Mouse (Mus musculus) kidney, postnatal 4 days (tissue): ENCODE measurements around the gene Arhgap15.

ENCODE experiments used
- DNase-seq, 2 experiments: peaks; one replicate each; pipeline ENCODE4 v3.0.0; 2021; ENCODE audit warnings: mixed read lengths in 2 of 2

The Arhgap15 gene

DNA sequence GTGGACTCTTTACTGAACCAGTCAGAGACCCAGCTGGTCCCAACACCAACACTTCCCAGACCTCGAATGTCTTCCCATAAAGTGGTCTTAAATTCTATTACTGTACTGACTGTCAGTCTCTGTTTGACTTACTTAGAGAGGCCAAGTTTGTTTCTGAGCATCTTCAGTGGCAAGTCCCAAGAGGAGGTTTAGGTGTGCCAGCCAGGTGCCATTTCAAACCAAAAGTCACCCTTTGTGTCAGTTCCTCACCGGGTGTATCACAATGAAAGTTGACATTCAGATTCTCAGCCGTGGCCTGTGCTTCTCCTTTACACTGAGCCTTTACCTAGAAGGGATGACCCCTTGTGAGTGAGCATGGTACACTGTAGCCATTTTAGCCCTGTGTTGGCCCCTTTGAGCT is 560.5 kb downstream of the Arhgap15 start:
- DNase-seq: no peak

- DNase-seq: no peak
Observed at GRCm38 (mm10) chr2:44309556-44309955, 560.9 kb downstream of the Arhgap15 start.

- DNase-seq: no peak
Observed at GRCm38 (mm10) chr2:44310095-44310748, 561.6 kb downstream of the Arhgap15 start.

- DNase-seq: no peak
Observed at GRCm38 (mm10) chr2:44311216-44311615, 562.6 kb downstream of the Arhgap15 start.

DNA sequence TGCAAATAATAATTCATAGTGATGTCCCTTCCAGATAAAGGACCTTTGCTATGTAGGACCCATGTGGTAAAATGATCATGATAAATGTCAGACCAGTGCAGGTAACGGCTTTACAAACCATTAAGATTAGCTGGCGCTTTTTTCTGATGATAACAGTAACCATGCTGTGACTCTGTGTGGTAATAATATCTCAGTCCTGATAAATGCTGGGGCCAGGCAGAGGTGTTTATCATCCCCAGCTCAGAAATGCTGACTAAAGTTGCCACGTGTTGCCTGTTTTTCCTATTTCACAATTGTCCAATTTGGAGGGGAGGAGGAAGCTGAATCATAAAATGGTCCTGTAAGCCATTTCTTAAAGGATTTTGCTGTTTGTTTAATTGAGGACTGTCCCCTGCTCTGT is 564.9 kb downstream of the Arhgap15 start:
- DNase-seq: no peak

- peak; percentile 49 to 68 for DNase-seq
Observed at GRCm38 (mm10) chr2:44318436-44318835, 569.8 kb downstream of the Arhgap15 start.

DNA sequence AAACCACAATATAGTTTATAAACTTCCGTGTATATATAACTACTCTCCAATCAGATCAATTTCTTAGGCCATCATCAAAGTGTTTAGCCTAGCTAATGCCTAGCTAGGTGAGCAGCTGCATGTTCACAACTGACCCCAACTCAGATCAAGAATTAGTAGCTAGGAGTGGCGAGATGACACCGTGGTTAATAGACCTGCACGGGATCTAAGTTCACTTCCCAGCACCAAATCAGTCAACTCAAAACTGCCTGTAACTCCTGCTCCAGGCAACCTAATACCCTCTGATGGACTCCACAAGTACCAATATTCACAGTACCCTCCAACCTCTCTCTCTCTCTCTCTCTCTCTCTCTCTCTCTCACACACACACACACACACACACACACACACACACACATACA is 570.9 kb downstream of the Arhgap15 start:
- no peak for DNase-seq

DNA sequence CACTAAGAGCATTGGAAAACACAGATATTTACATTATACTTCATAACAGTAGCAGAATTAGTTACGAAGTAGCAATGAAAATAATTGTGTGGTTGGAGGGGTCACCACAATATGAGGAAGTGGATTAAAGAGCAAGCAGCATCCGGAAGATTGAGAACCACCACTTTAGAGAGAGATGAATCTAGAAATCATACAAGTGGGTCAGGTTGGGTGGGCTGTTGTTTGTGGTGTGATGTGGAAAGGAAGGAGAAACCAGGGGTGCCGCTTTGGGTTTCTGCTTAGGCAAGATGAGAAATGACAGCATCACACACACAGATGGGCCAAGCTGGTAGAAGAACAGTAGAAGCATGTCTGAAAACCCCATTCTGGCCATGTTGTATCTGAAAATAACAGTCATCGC is 575.2 kb downstream of the Arhgap15 start:
- DNase-seq: no peak

- no peak for DNase-seq
Observed at GRCm38 (mm10) chr2:44333295-44333694, 584.7 kb downstream of the Arhgap15 start.

DNA sequence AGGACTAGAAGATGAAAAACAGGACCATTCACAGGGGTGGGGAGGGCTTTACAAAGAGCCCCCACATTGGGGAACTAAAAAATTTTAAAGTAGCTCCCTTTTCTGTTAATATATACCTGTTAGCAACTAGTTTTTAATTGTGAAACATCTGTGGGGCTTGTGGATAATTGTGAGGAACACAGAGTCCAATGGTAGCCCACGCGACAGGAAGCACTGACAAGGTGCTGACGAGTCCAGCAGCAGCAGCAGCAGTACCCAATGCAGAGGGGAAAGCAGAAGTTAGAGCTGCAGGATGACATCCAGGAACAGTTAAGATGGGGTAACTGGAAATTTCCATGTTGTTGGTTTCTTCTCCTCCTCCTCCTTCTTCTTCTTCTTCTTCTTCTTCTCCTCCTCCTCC is 585.4 kb downstream of the Arhgap15 start:
- DNase-seq: no peak

GRCm38 (mm10) chr2:44334517-44334916 is 585.9 kb downstream of the Arhgap15 start:
- DNase-seq: peak; percentile 53 to 67

DNA sequence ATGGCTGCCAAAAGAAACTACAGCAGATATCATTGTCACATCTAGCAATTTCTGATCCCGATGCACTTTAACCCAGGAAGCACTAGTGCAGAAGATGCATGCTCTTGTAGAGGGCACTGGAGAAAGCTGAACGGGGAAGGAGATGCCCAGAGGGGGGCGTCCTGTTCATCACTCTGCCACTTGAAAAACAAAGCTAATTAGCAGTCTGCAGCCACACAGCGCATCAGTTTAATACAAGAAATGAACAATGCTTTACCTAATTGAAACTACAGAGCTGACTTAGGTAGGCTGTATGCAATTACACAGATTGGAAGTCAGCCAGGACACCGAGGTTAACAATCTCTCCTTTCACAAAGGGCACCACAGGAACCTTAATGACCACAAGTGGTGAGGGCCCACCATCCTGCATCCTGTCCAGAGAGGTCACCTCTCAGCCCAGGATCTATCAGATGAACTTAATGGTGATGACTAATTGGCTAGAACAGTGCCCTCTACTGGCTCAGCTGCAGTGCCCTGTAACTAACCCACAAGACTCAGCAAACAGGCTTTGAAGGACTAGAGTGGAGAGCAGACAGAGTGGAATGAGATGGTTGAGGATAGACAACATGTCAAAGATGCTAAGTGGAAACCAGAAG is 588.2 kb downstream of the Arhgap15 start:
- DNase-seq: peak in 1 of 2 experiments; percentile 14

GRCm38 (mm10) chr2:44338467-44338866 is 589.8 kb downstream of the Arhgap15 start:
- DNase-seq: no peak

DNA sequence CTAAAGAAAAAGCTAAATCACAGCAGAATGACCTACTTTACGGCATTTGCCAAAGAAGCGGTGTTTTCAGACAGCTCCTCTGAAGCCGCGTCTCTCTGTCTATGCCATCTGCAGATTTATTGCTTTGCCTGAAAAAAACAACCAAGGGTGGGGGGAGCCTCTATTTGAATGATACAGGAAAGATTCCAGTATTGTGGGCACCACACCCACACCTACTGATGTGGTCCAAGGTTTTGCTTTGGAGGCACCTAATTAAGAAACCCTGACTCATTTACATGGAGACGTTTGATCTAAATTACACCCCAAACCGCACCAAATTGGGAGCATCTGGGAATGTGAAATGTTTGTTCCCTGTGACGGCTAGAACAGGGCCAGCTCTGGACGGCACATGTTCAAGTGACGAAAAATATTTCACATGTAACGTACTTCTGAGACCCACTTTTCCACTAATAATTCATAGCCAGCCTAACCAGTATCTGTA is 592.5 kb downstream of the Arhgap15 start:
- DNase-seq: no peak

- no peak for DNase-seq
Observed at GRCm38 (mm10) chr2:44344861-44345260, 596.2 kb downstream of the Arhgap15 start.

DNA sequence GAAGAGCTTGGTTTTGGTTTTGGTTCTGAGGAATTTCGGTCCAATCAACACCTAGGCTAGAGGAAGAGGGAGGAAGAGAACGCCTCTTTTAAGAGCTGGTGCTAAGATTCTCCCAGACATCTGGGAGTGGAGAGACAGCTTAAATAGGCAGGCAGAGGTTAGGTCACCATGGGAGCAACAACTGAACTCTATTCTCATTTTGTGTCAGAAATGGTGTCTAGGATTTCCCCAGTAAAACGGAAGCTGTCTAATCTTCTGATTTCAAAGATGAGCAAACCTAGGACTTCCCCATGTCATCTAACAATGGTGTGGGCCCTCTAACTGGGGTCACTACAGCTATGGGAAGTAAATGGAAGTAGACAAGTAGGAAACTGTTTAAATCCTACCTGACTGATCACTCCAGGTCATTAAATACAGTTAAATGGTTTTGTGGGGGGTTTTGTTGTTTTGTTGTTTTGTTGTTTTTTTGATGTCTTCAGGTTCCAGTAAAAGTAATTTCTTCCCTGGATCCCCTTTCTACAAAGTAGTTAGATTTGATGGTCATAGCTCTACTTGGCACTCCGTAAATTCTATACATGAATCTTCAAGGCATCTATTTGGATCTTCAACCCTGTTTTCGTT is 596.8 kb downstream of the Arhgap15 start:
- DNase-seq: no peak

DNA sequence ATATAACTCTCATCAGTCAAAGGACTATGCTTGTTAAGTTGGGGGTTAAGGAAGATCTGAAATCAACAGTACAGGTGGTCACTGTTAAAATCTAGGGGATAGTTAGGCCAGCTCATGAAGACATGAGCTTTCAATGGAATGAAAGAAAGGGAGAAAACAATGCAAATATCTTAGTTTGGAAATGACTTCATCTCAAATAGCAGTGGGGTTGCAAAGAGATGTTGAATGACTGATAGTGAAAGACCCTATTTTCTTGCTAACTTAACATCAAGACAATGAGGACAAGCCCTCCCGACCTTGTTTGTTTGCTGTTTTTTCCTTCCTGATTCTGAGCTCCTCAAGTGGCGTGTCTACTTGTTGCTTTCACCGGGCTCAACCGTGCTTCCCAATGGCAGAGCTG is 597.6 kb downstream of the Arhgap15 start:
- DNase-seq: no peak

GRCm38 (mm10) chr2:44347781-44348180 is 599.2 kb downstream of the Arhgap15 start:
- DNase-seq: no peak

DNA sequence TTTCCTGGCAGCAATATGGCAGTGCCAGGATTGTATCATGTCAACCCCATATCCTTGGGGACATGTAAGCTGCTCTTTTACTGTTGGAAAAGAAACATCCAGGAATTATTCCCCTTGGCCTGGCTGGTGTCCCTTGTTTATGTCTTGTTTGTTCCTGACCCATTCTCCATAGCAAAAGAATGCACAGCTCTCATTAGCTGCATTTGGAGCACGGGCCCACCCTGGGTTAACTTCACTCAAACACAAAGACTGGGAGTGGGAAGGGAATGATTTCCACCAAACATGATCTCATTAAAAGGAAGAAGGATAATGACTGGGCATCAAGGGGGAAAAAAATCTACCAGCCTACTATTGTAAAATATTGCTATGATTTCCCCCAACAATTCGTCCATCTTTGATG is 600.5 kb downstream of the Arhgap15 start:
- DNase-seq: no peak

GRCm38 (mm10) chr2:44352885-44353284 is 604.3 kb downstream of the Arhgap15 start:
- no peak for DNase-seq

DNA sequence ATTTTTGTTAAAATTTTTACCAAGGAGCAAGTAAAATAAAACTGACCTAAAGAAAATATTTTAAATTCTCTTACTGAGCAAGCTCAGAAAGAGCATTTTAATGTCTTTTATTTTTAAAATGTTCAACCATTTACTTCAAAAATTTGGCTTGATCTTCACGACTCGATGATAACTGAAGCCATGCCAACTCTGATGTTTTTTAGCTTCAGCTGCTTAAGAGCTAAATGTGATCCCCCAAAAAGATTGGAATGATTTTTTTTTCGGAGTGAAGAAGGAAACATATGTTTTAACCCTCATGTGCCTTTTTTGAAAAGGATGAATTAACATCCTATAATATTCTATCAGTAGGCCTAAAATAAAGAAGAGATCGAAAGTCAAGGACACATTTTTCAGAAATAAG is 605.0 kb downstream of the Arhgap15 start:
- DNase-seq: no peak

GRCm38 (mm10) chr2:44354786-44355185 is 606.2 kb downstream of the Arhgap15 start:
- DNase-seq: no peak

GRCm38 (mm10) chr2:44355316-44355715 is 606.7 kb downstream of the Arhgap15 start:
- DNase-seq: peak in 1 of 2 experiments; percentile 26

DNA sequence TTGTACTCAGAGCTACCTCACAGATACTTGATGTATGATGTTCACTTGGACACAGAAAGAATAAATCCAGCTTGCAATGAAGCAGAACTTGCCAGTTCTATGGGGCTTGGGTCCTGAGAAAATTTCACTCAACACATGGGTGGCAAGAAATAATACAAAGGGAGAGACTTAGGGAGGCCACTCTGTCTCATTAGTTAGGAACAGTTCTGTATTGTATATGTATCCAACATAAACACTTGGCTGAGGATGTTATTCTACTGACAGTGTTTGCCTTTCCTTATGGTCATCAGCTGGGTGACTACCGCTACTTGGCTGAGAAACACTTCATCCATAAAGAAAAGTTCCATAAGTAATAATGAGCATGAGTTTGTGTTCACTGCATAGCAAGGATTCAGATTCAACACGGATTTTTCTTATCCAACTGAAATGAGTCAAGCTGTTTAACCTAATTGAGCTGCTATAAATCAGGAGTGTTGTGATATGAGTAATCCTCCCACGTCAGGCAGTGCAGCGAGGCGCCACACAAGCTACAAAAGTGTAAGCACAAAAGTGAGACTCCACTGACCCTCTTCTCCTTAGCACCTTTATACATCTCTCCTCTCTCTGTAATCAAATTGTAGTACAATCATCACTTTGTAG is 607.7 kb downstream of the Arhgap15 start:
- no peak for DNase-seq
